Mouse (Mus musculus): ENCODE data around the gene Usf1. TPM values are rescaled to one million over a fixed set of nuclear protein-coding genes. Genes with fewer than 3 reads are reported as not detected.

The Usf1 gene
- total and polyA plus RNA-seq, 3 experiments = 37.4 to 73.7 (median 54.9) TPM

GRCm38 (mm10) chr1:171457568-171457967 lies 46.5 kb downstream of the Usf1 start:
- H3K4me1 ChIP-seq (ENCODE audit: control insufficient read depth in 1 of 2, insufficient read depth in 2 of 2) = peaks cover 0 to 12% of the 10 kb centered on the region in 2 experiments; a peak in 2 of 4 replicates
- dilution Hi-C loops (cut with MboI; ENCODE audit: extremely low pct_ligation_motif_present, extremely low pct_unique_long_range_greater_than_20kb, low sequenced_read_pairs) (no loop called here), in situ Hi-C loops (cut with MboI; ENCODE audit: low pct_ligation_motif_present, low pct_unique_long_range_greater_than_20kb, low sequenced_read_pairs) (no loop called here)

GRCm38 (mm10) chr1:171459791-171460190 lies 48.7 kb downstream of the Usf1 start:
- Histone ChIP-seq H3K9me3 (replicated peaks; ENCODE audit: low read length) (no peaks in the 10 kb centered on the region), H3K4me3 (replicated peaks in 1 of 3; ENCODE audit: low read depth in 2 of 3, low read length in 2 of 3, poor library complexity in 1 of 3) (no peak overlapping the region), H3K9ac (ENCODE audit: insufficient read depth, low read depth) (no peak overlapping the region), H3K27ac (ENCODE audit: insufficient read depth, low read depth) (no peak overlapping the region), H3K36me3 (replicated peaks in 1 of 2; ENCODE audit: control insufficient read depth in 1 of 2, insufficient read depth in 1 of 2, low read length in 1 of 2) (no peaks in the 10 kb centered on the region), H3K79me2 (replicated peaks; ENCODE audit: control insufficient read depth, extremely low read depth, insufficient read depth, poor library complexity, severe bottlenecking) (no peaks in the 10 kb centered on the region), H3K4me2 (ENCODE audit: insufficient read depth, low read depth, poor library complexity, severe bottlenecking) (no peak overlapping the region), H3K4me1 (ENCODE audit: control insufficient read depth in 1 of 2, insufficient read depth in 2 of 2) (peaks cover 0 to 5% of the 10 kb centered on the region in 2 experiments; a peak in 1 of 4 replicates), H3K27me3 (replicated peaks) (no peaks in the 10 kb centered on the region)
- in situ Hi-C loops (cut with MboI; ENCODE audit: low pct_ligation_motif_present, low pct_unique_long_range_greater_than_20kb, low sequenced_read_pairs) (no loop called here), dilution Hi-C loops (cut with MboI; ENCODE audit: extremely low pct_ligation_motif_present, extremely low pct_unique_long_range_greater_than_20kb, low sequenced_read_pairs) (no loop called here)
- no peak for TF ChIP-seq CHD1 (IDR thresholded peaks at IDR 0.05; ENCODE audit: low read depth, low read length)
- no peak for TF ChIP-seq SIN3A (IDR thresholded peaks at IDR 0.05; ENCODE audit: low read length)
- TF ChIP-seq PAX5 (IDR thresholded peaks at IDR 0.05; ENCODE audit: low read length) = no peak
- TF ChIP-seq POLR2AphosphoS2 (IDR thresholded peaks at IDR 0.05; ENCODE audit: low read depth, low read length) = no peak
- no peak for TF ChIP-seq TCF12 (IDR thresholded peaks at IDR 0.05; ENCODE audit: low read depth, low read length)
- DNase-seq (ENCODE audit: extremely low read depth) = no peak

More at GRCm38 (mm10) chr1:171457568-171457967, 46.5 kb downstream of the Usf1 start:
- no peak for DNase-seq (ENCODE audit: extremely low read depth)
- Histone ChIP-seq H3K4me3 (replicated peaks in 1 of 3; ENCODE audit: low read depth in 2 of 3, low read length in 2 of 3, poor library complexity in 1 of 3) (no peak overlapping the region), H3K36me3 (replicated peaks in 1 of 2; ENCODE audit: control insufficient read depth in 1 of 2, insufficient read depth in 1 of 2, low read length in 1 of 2) (no peaks in the 10 kb centered on the region), H3K9ac (ENCODE audit: insufficient read depth, low read depth) (no peak overlapping the region), H3K79me2 (replicated peaks; ENCODE audit: control insufficient read depth, extremely low read depth, insufficient read depth, poor library complexity, severe bottlenecking) (no peaks in the 10 kb centered on the region), H3K9me3 (replicated peaks; ENCODE audit: low read length) (no peaks in the 10 kb centered on the region), H3K27me3 (replicated peaks) (no peaks in the 10 kb centered on the region), H3K27ac (ENCODE audit: insufficient read depth, low read depth) (no peak overlapping the region), H3K4me2 (ENCODE audit: insufficient read depth, low read depth, poor library complexity, severe bottlenecking) (no peak overlapping the region)
- TF ChIP-seq RAD21 (IDR thresholded peaks at IDR 0.05; ENCODE audit: low read depth, low read length) (no peak), JUND (conservative IDR thresholded peaks at IDR 0.05; ENCODE audit: low read depth, low read length) (no peak), ZKSCAN1 (IDR thresholded peaks at IDR 0.05; ENCODE audit: borderline replicate concordance, low read depth, low read length) (no peak), CTCF (conservative IDR thresholded peaks at IDR 0.05 in 1 of 2, IDR thresholded peaks at IDR 0.05 in 1 of 2; ENCODE audit: low read depth in 2 of 2, low read length in 2 of 2) (no peak), ETS1 (conservative IDR thresholded peaks at IDR 0.05; ENCODE audit: low read depth, low read length) (no peak), EP300 (IDR thresholded peaks at IDR 0.05; ENCODE audit: low read length) (no peak)

- no peak for DNase-seq (ENCODE audit: extremely low read depth)
- Histone ChIP-seq H3K9me3 (replicated peaks; ENCODE audit: low read length) (no peaks in the 10 kb centered on the region), H3K27ac (ENCODE audit: insufficient read depth, low read depth) (no peak overlapping the region), H3K27me3 (replicated peaks) (no peaks in the 10 kb centered on the region), H3K4me2 (ENCODE audit: insufficient read depth, low read depth, poor library complexity, severe bottlenecking) (no peak overlapping the region), H3K4me3 (replicated peaks in 1 of 3; ENCODE audit: low read depth in 2 of 3, low read length in 2 of 3, poor library complexity in 1 of 3) (no peak overlapping the region), H3K79me2 (replicated peaks; ENCODE audit: control insufficient read depth, extremely low read depth, insufficient read depth, poor library complexity, severe bottlenecking) (no peaks in the 10 kb centered on the region), H3K9ac (ENCODE audit: insufficient read depth, low read depth) (no peak overlapping the region), H3K36me3 (replicated peaks in 1 of 2; ENCODE audit: control insufficient read depth in 1 of 2, insufficient read depth in 1 of 2, low read length in 1 of 2) (no peaks in the 10 kb centered on the region), H3K4me1 (ENCODE audit: control insufficient read depth in 1 of 2, insufficient read depth in 2 of 2) (peaks cover 0 to 3% of the 10 kb centered on the region in 2 experiments; a peak in 1 of 4 replicates)
- dilution Hi-C loops (cut with MboI; ENCODE audit: extremely low pct_ligation_motif_present, extremely low pct_unique_long_range_greater_than_20kb, low sequenced_read_pairs) (no loop called here), in situ Hi-C loops (cut with MboI; ENCODE audit: low pct_ligation_motif_present, low pct_unique_long_range_greater_than_20kb, low sequenced_read_pairs) (no loop called here)
- TF ChIP-seq EP300 (IDR thresholded peaks at IDR 0.05; ENCODE audit: low read length) (no peak), TCF12 (IDR thresholded peaks at IDR 0.05; ENCODE audit: low read depth, low read length) (no peak), PAX5 (IDR thresholded peaks at IDR 0.05; ENCODE audit: low read length) (no peak), POLR2A (IDR thresholded peaks at IDR 0.05; ENCODE audit: low read depth, low read length) (no peak), ETS1 (conservative IDR thresholded peaks at IDR 0.05; ENCODE audit: low read depth, low read length) (no peak), ZC3H11A (IDR thresholded peaks at IDR 0.05; ENCODE audit: low read depth, low read length) (no peak), KAT2A (IDR thresholded peaks at IDR 0.05; ENCODE audit: insufficient replicate concordance, low read length) (no peak), MYC (IDR thresholded peaks at IDR 0.05; ENCODE audit: low read depth, low read length) (no peak), MAX (IDR thresholded peaks at IDR 0.05; ENCODE audit: low read length) (no peak), SIN3A (IDR thresholded peaks at IDR 0.05; ENCODE audit: low read length) (no peak), SMC3 (IDR thresholded peaks at IDR 0.05; ENCODE audit: low read depth, low read length) (no peak)
Measured at GRCm38 (mm10) chr1:171460551-171461503, 49.7 kb downstream of the Usf1 start.
